Mouse (Mus musculus) limb, embryonic 14.5 days (tissue): ENCODE measurements around the gene Cd27. TPM values are rescaled to one million over a fixed set of nuclear protein-coding genes. Genes with fewer than 3 reads are reported as not detected.

Experiments used
- ATAC-seq: fragments of 200-750 bp; cut with Nextera tagmentation; 2 replicates; pipeline ENCODE4 v1.8.0; 2017; ENCODE audit warnings: low read depth, moderate number of reproducible peaks, moderate TSS enrichment; ENCODE audit not compliant: low FRiP score
- DNase-seq: peaks from one replicate; pipeline ENCODE4 v3.0.0-alpha.2; 2015; ENCODE audit warnings: low spot score
- H3K27ac ChIP-seq: fragments of 300-500 bp; sonication (generic); replicated peaks from 2 replicates; pipeline ENCODE4 v1.5.1; 2014; ENCODE audit warnings: low read depth, mild to moderate bottlenecking, low read length, moderate library complexity, mixed read lengths
- H3K27me3 ChIP-seq: fragments of 300-500 bp; sonication (generic); 2 replicates; pipeline ENCODE4 v1.6.1; 2014; ENCODE audit warnings: low read length, mixed read lengths; ENCODE audit not compliant: control insufficient read depth, insufficient read depth
- H3K36me3 ChIP-seq: fragments of 300-500 bp; sonication (generic); 2 replicates; pipeline ENCODE4 v1.6.1; 2014; ENCODE audit warnings: mild to moderate bottlenecking, low read length, moderate library complexity, mixed read lengths; ENCODE audit not compliant: control insufficient read depth, insufficient read depth
- H3K4me1 ChIP-seq: fragments of 300-500 bp; sonication (generic); 2 replicates; pipeline ENCODE4 v1.6.1; 2014; ENCODE audit warnings: antibody characterized with exemption, low read length, mixed read lengths; ENCODE audit not compliant: control insufficient read depth, insufficient read depth
- H3K4me2 ChIP-seq: fragments of 300-500 bp; sonication (generic); replicated peaks from 2 replicates; pipeline ENCODE4 v1.6.1; 2014; ENCODE audit warnings: low read depth, mild to moderate bottlenecking, low read length, moderate library complexity; ENCODE audit not compliant: severe bottlenecking
- H3K4me3 ChIP-seq: fragments of 300-500 bp; sonication (generic); replicated peaks from 2 replicates; pipeline ENCODE4 v1.5.1; 2014; ENCODE audit warnings: low read length
- H3K9ac ChIP-seq: fragments of 300-500 bp; sonication (generic); 2 replicates; pipeline ENCODE4 v1.6.1; 2014; ENCODE audit warnings: mild to moderate bottlenecking, low read depth, low read length, moderate library complexity; ENCODE audit not compliant: severe bottlenecking
- H3K9me3 ChIP-seq: fragments of 300-500 bp; sonication (generic); 2 replicates; pipeline ENCODE4 v1.6.1; 2016; ENCODE audit warnings: low read length; ENCODE audit not compliant: control insufficient read depth
- POLR2A ChIP-seq: fragments of 200-500 bp; IDR thresholded peaks from 2 replicates; pipeline ENCODE4 v1.8.0; 2012; ENCODE audit warnings: inconsistent platforms, mild to moderate bottlenecking, moderate library complexity, borderline replicate concordance; ENCODE audit not compliant: insufficient read depth, insufficient read length; ENCODE audit errors: extremely low read depth
- WGBS: fragments of 180-500 bp; shearing (Covaris S2); extraction: QIAGEN DNeasy Blood & Tissue Kit; methylation state at CpG from one replicate; pipeline ENCODE4 v1.1.7; 2014; 5-methylcytosine and 5-hydroxymethylcytosine counted together
- polyA plus RNA-seq, 2 experiments: library from polyadenylated mRNA; depleted of rRNA in 1 of 2; stranded (reverse) in 1 of 2; unstranded in 1 of 2; fragments of >200 nt; fragmentation: Nextera tagmentation in 1 of 2; extraction: Ambion mirVana in 1 of 2; gene quantifications; 2 replicates each; pipeline versions ENCODE4 v1.2.1 to v1.2.3; 2012 to 2014

Cd27 gene
- polyA plus RNA-seq, 2 experiments = 0.50 to 1.3 TPM

DNA sequence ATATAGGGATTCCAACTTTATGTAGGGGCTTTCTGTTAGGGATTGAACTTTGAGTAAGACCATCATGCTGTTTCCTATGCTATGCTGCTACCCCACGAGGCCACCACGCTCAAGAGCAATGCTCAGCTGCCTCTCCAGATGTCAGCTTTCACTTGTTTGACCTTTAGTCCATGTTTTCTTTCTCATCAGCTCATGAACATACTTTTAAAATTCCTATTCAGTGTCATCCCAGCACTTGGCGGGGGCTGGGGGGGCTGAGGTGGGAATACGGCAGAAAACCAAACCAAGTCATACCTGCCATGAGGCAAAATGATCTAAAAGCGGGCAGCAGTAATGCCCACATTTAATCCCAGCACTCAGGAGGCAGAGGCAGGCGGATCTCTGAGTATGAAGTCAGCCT, 23.7 kb downstream of the Cd27 start:
- ATAC-seq = no peak
- Histone ChIP-seq H3K4me2 (no peak overlapping the region), H3K9ac (no peak overlapping the region), H3K27ac (no peak overlapping the region), H3K27me3 (no peaks in the 10 kb centered on the region), H3K9me3 (no peaks in the 10 kb centered on the region), H3K4me1 (no peaks in the 10 kb centered on the region), H3K36me3 (no peaks in the 10 kb centered on the region), H3K4me3 (no peak overlapping the region)
- 68% methylated on average over 6 of the region's 6 CpGs for WGBS
- no peak for TF ChIP-seq POLR2A
- DNase-seq = no peak

- no peak overlapping the region for H3K27ac ChIP-seq
- no peak overlapping the region for H3K9ac ChIP-seq
- no peaks in the 10 kb centered on the region for H3K9me3 ChIP-seq
- no peaks in the 10 kb centered on the region for H3K4me1 ChIP-seq
- H3K27me3 ChIP-seq = no peaks in the 10 kb centered on the region
- DNase-seq = no peak
- ATAC-seq = no peak
- no peak overlapping the region for H3K4me2 ChIP-seq
- H3K36me3 ChIP-seq = no peaks in the 10 kb centered on the region
- WGBS = 33% methylated on average over 2 of the region's 2 CpGs
- no peak overlapping the region for H3K4me3 ChIP-seq
- no peak for TF ChIP-seq POLR2A
Observed at GRCm38 (mm10) chr6:125212621-125213020, 24.2 kb downstream of the Cd27 start.

GRCm38 (mm10) chr6:125210436-125210835, 26.4 kb downstream of the Cd27 start:
- TF ChIP-seq POLR2A = no peak
- WGBS = 83% methylated on average over 1 of the region's 1 CpGs

DNA sequence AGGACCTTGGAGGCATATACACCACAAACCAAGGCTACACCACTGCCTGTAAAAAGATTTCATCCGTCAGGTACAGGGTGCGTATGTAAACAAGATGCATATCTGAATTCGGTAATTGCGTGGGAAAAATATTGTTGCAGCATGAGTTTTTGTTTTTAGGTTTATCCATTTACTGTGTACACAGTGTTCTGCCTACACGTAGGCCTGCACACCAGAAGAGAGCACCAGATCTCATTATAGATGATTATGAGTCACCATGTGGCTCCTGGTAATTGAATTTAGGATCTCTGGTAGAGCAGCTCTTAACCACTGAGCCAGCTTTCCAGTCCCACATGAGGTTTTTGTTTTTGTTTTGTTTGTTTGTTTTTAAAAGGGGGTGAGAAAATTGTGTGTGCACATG, 39.6 kb downstream of the Cd27 start:
- H3K4me3 ChIP-seq = no peak overlapping the region
- no peaks in the 10 kb centered on the region for H3K27me3 ChIP-seq
- H3K36me3 ChIP-seq = peaks cover 27% of the 10 kb centered on the region
- no peaks in the 10 kb centered on the region for H3K9me3 ChIP-seq
- H3K4me1 ChIP-seq = peaks cover 8% of the 10 kb centered on the region
- no peak overlapping the region for H3K4me2 ChIP-seq
- ATAC-seq (no peak), DNase-seq (no peak)
- no peak overlapping the region for H3K27ac ChIP-seq
- no peak overlapping the region for H3K9ac ChIP-seq
- 74% methylated on average over 5 of the region's 5 CpGs for WGBS
- no peak for TF ChIP-seq POLR2A

More at GRCm38 (mm10) chr6:125210436-125210835, 26.4 kb downstream of the Cd27 start:
- Histone ChIP-seq H3K4me2 (no peak overlapping the region), H3K4me1 (no peaks in the 10 kb centered on the region), H3K27ac (no peak overlapping the region), H3K27me3 (no peaks in the 10 kb centered on the region), H3K9ac (no peak overlapping the region), H3K9me3 (no peaks in the 10 kb centered on the region), H3K36me3 (no peaks in the 10 kb centered on the region), H3K4me3 (no peak overlapping the region)
- ATAC-seq (no peak), DNase-seq (no peak)

- no peaks in the 10 kb centered on the region for H3K27me3 ChIP-seq
- peaks cover 8% of the 10 kb centered on the region for H3K4me1 ChIP-seq
- ATAC-seq (no peak), DNase-seq (no peak)
- no peak overlapping the region for H3K9ac ChIP-seq
- no peak for TF ChIP-seq POLR2A
- no peak overlapping the region for H3K27ac ChIP-seq
- H3K36me3 ChIP-seq = peaks cover 27% of the 10 kb centered on the region
- H3K4me3 ChIP-seq = no peak overlapping the region
- 58% methylated on average over 3 of the region's 3 CpGs for WGBS
- H3K9me3 ChIP-seq = no peaks in the 10 kb centered on the region
- H3K4me2 ChIP-seq = no peak overlapping the region
Observed at GRCm38 (mm10) chr6:125196301-125196700, 40.5 kb downstream of the Cd27 start.

GRCm38 (mm10) chr6:125195541-125196075, 41.2 kb downstream of the Cd27 start:
- ATAC-seq (no peak), DNase-seq (no peak)
- H3K4me2 ChIP-seq = no peak overlapping the region
- H3K9ac ChIP-seq = no peak overlapping the region
- H3K9me3 ChIP-seq = no peaks in the 10 kb centered on the region
- no peak overlapping the region for H3K4me3 ChIP-seq
- H3K27ac ChIP-seq = no peak overlapping the region
- no peaks in the 10 kb centered on the region for H3K27me3 ChIP-seq
- TF ChIP-seq POLR2A = no peak
- H3K36me3 ChIP-seq = peaks cover 27% of the 10 kb centered on the region
- peaks cover 8% of the 10 kb centered on the region for H3K4me1 ChIP-seq
- 39% methylated on average over 1 of the region's 1 CpGs for WGBS
